Mouse (Mus musculus): ENCODE results near the gene Epm2a. TPM values are rescaled to one million over a fixed set of nuclear protein-coding genes. Genes with fewer than 3 reads are reported as not detected.
A peak's percentile ranks its signal among the peaks of the same experiment; 100 is the strongest.

Gene Epm2a
- total and polyA plus RNA-seq, 3 experiments, result 0.25 to 0.31 TPM; not detected in 1

DNA sequence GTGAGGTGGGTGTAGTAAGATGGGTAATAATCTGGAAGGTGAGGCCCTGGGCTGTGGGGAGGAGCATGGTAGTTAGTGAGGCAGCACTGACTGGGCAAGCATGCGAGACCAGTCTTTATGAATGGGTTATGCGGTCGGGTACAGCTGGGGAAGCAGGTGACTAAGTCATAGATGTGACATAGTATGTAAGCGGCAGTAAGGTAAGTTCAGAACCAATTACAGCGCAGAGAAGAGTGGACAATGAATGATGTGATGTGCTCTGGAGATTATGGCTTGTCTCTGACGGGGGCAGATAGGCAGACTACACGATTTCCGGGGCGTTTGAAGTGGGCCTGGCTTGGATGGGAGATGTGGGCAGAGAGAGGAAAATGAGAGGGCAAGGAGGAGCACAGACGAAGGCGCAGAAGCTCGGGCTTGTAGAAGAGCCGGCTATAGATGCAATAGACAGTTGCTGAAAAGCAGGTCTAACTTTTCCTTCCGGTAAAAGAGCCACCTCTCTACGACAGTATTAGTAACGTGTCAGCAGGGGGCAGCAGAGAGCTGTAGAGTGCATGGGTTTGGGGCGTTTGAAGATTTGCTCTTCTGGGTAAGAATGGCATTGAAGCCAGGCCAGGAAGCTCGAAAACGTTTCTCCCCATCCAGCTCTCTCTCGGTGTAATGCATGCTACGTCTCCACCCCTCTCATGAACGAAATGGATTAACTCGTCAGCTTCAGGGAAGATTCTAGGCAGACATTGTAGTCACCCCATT, 106.5 kb downstream of the Epm2a start:
- Histone ChIP-seq H3K4me3 (ENCODE audit: control insufficient read depth in 1 of 2, insufficient read depth in 1 of 2, low read depth in 2 of 2, low read length in 2 of 2) (no peak overlapping the region), H3K27ac (ENCODE audit: control insufficient read depth, low read depth, low read length) (no peak overlapping the region), H3K9me3 (replicated peaks; ENCODE audit: insufficient read depth, low read length) (no peaks in the 10 kb centered on the region), H3K27me3 (ENCODE audit: control insufficient read depth in 1 of 2, insufficient read depth in 2 of 2, low read length in 2 of 2) (no peaks in the 10 kb centered on the region), H3K79me2 (ENCODE audit: control insufficient read depth, insufficient read depth, low read length, poor library complexity) (no peaks in the 10 kb centered on the region), H3K4me1 (ENCODE audit: control insufficient read depth in 1 of 2, insufficient read depth in 2 of 2, low read length in 2 of 2) (no peaks in the 10 kb centered on the region), H3K36me3 (ENCODE audit: control insufficient read depth in 1 of 2, insufficient read depth in 2 of 2, low read length in 2 of 2) (no peaks in the 10 kb centered on the region), H3K9ac (ENCODE audit: control insufficient read depth, low read depth, low read length, poor library complexity, severe bottlenecking) (no peak overlapping the region)
- TF ChIP-seq EP300 (IDR thresholded peaks at IDR 0.05; ENCODE audit: low read depth in 1 of 2, low read length in 2 of 2) (no peak), ZNF384 (IDR thresholded peaks at IDR 0.05; ENCODE audit: low read depth, low read length) (no peak), RCOR1 (IDR thresholded peaks at IDR 0.05; ENCODE audit: low read depth, low read length) (no peak), KAT2A (conservative IDR thresholded peaks at IDR 0.05; ENCODE audit: low read depth, low read length) (no peak), HCFC1 (IDR thresholded peaks at IDR 0.05; ENCODE audit: low read depth, low read length) (no peak), SIN3A (IDR thresholded peaks at IDR 0.05; ENCODE audit: low read length) (no peak), ZC3H11A (IDR thresholded peaks at IDR 0.05; ENCODE audit: low read depth, low read length) (peak; percentile 52), MAX (IDR thresholded peaks at IDR 0.05; ENCODE audit: low read length) (no peak), MXI1 (IDR thresholded peaks at IDR 0.05; ENCODE audit: low read depth, low read length) (no peak), ZKSCAN1 (IDR thresholded peaks at IDR 0.05; ENCODE audit: low read depth, low read length) (no peak), POLR2AphosphoS2 (IDR thresholded peaks at IDR 0.05; ENCODE audit: low read length) (no peak), CHD2 (IDR thresholded peaks at IDR 0.05; ENCODE audit: low read length) (no peak), TBP (IDR thresholded peaks at IDR 0.05; ENCODE audit: low read depth, low read length) (no peak), USF2 (IDR thresholded peaks at IDR 0.05; ENCODE audit: borderline replicate concordance in 1 of 2, insufficient read depth in 1 of 2, low read depth in 1 of 2, low read length in 2 of 2) (no peak), ZMIZ1 (IDR thresholded peaks at IDR 0.05; ENCODE audit: low read depth, low read length) (no peak), MEF2A (IDR thresholded peaks at IDR 0.05; ENCODE audit: extremely low read depth, insufficient replicate concordance, low read depth, low read length, poor library complexity, severe bottlenecking) (no peak), USF1 (IDR thresholded peaks at IDR 0.05; ENCODE audit: low read depth, low read length) (no peak), GATA1 (IDR thresholded peaks at IDR 0.05; ENCODE audit: low read depth, low read length) (no peak), MAZ (IDR thresholded peaks at IDR 0.05; ENCODE audit: low read depth, low read length) (no peak), MYB (IDR thresholded peaks at IDR 0.05; ENCODE audit: low read depth, low read length) (no peak), POLR2A (IDR thresholded peaks at IDR 0.05; ENCODE audit: control insufficient read depth in 1 of 2, insufficient read depth in 1 of 2, low read depth in 1 of 2, low read length in 2 of 2, poor library complexity in 1 of 2) (no peak), JUND (IDR thresholded peaks at IDR 0.05; ENCODE audit: low read depth, low read length) (no peak), SMC3 (IDR thresholded peaks at IDR 0.05; ENCODE audit: low read depth, low read length) (peak; percentile 76), CTCF (IDR thresholded peaks at IDR 0.05 in 2 of 3, conservative IDR thresholded peaks at IDR 0.05 in 1 of 3; ENCODE audit: control insufficient read depth in 1 of 3, insufficient read depth in 1 of 3, low read depth in 2 of 3, low read length in 3 of 3, poor library complexity in 1 of 3, severe bottlenecking in 1 of 3) (peak; percentile 79 to 85 (median 80)), TAL1 (IDR thresholded peaks at IDR 0.05; ENCODE audit: low read length) (no peak), RAD21 (IDR thresholded peaks at IDR 0.05; ENCODE audit: low read depth, low read length) (peak; percentile 84), NELFE (IDR thresholded peaks at IDR 0.05; ENCODE audit: low read depth, low read length) (no peak)
- DNase-seq (ENCODE audit: low read depth, low spot score), result peak; percentile 72
